Mouse (Mus musculus) cortical plate, adult 2 months (tissue): ENCODE measurements around the gene Slc35f3.

Source experiments
- CTCF ChIP-seq: fragments of 200-500 bp; IDR thresholded peaks from 2 replicates; pipeline ENCODE4 v1.5.1; 2011; ENCODE audit warnings: mild to moderate bottlenecking, control low read depth, low read length; ENCODE audit not compliant: insufficient read depth; ENCODE audit errors: extremely low read depth
- POLR2A ChIP-seq: fragments of 200-500 bp; IDR thresholded peaks from 2 replicates; pipeline ENCODE4 v1.6.1; 2011; ENCODE audit warnings: mild to moderate bottlenecking, low read length, control low read depth; ENCODE audit not compliant: insufficient read depth; ENCODE audit errors: extremely low read depth

GRCm38 (mm10) chr8:126273066-126273465 is 25.3 kb upstream of the Slc35f3 start:
- TF ChIP-seq CTCF = no peak
- no peak for TF ChIP-seq POLR2A
